In genomic region chr1:12555859-12556258, GRCm38 (mm10) we compare ENCODE assay signal across 12 mouse cellular contexts.
DNase-seq lines count a peak whose midpoint lies in the region; ATAC-seq lines count a peak whose summit lies in the region.
"Had no signal": no experiment of that assay in that cellular context is flagged by ENCODE, and none has a peak within 500 bp of the region (broad histone marks: within the 10 kb centered on the region; RNA-seq: fewer than 3 reads in every experiment).

No protein-coding gene starts in this region.

- peak; percentile 85 for ATAC-seq in frontal cortex, adult (ENCODE audit: low TSS enrichment)

- DNase-seq in frontal cortex, postnatal 25 days (ENCODE audit: low spot score in 2 of 2), result no peak
- DNase-seq in right cerebral cortex, adult 18-20 months, result peak; percentile 16
- no peak for DNase-seq in right cerebral cortex, postnatal 14 days
- DNase-seq in layer of hippocampus, adult 18-20 months (ENCODE audit: low spot score in 2 of 2), result peak; percentile 21 to 54
- DNase-seq in lung, postnatal 25 days (ENCODE audit: low spot score), result no peak
- no peak for DNase-seq in urinary bladder, postnatal 10 days (ENCODE audit: low spot score)
- DNase-seq: cerebellum, adult 8-10 months; heart, postnatal 10 days; kidney, adult 18-20 months; kidney, postnatal 14 days; thymus, postnatal 14 days had no signal

Comparison
In these comparisons a context has a peak if more than half of its experiments do, and no peak if none do; other contexts are left out.
1. DNase-seq: peak in right cerebral cortex, adult 18-20 months (single experiment) and layer of hippocampus, adult 18-20 months (2 of 2); none in frontal cortex, postnatal 25 days (0 of 2), right cerebral cortex, postnatal 14 days (single experiment), lung, postnatal 25 days (single experiment) and urinary bladder, postnatal 10 days (single experiment).